Mouse (Mus musculus) MEL (cell line): ENCODE measurements at regions not wholly inside any gene's neighbourhood (a gene's known extent, or its start where the extent isn't known, plus 50 kb on each side); places are given as distances from the start of the nearest gene placed in this dataset.

Experiments used
- DNase-seq: peaks from one replicate; pipeline ENCODE4 v3.0.0; 2011; ENCODE audit warnings: low read depth, low spot score
- H3K27ac ChIP-seq: 2 replicates; pipeline ENCODE4 v1.5.1; 2012; ENCODE audit warnings: low read depth, mild to moderate bottlenecking, control low read depth, low read length, moderate library complexity; ENCODE audit not compliant: control insufficient read depth
- H3K27me3 ChIP-seq, 2 experiments: fragments of 150-350 bp in 1 of 2; sonication (generic) in 1 of 2; 2 replicates each; pipeline ENCODE4 v1.6.1; 2012; ENCODE audit warnings: low read length in 2 of 2, mild to moderate bottlenecking in 2 of 2, improper control_type of control experiment in 1 of 2, moderate library complexity in 1 of 2; ENCODE audit not compliant: insufficient read depth in 2 of 2, control insufficient read depth in 1 of 2
- H3K36me3 ChIP-seq, 2 experiments: 2 replicates each; pipeline ENCODE4 v1.6.1; 2012 to 2014; ENCODE audit warnings: low read length in 2 of 2, improper control_type of control experiment in 1 of 2, inconsistent platforms in 1 of 2, mild to moderate bottlenecking in 1 of 2; ENCODE audit not compliant: insufficient read depth in 2 of 2, control insufficient read depth in 1 of 2
- H3K4me1 ChIP-seq, 2 experiments: fragments of 150-350 bp in 1 of 2; sonication (generic) in 1 of 2; 2 replicates each; pipeline ENCODE4 v1.6.1; 2012; ENCODE audit warnings: low read length in 2 of 2, improper control_type of control experiment in 1 of 2, mild to moderate bottlenecking in 1 of 2; ENCODE audit not compliant: insufficient read depth in 2 of 2, control insufficient read depth in 1 of 2
- H3K4me3 ChIP-seq, 2 experiments: fragments of 150-350 bp in 1 of 2; sonication (generic) in 1 of 2; 2 replicates each; pipeline ENCODE4 v1.5.1; 2012; ENCODE audit warnings: low read depth in 2 of 2, low read length in 2 of 2, mild to moderate bottlenecking in 2 of 2, moderate library complexity in 2 of 2, control low read depth in 1 of 2, improper control_type of control experiment in 1 of 2; ENCODE audit not compliant: control insufficient read depth in 1 of 2, insufficient read depth in 1 of 2
- H3K79me2 ChIP-seq: 2 replicates; pipeline ENCODE4 v1.6.1; 2012; ENCODE audit warnings: mild to moderate bottlenecking, low read length, moderate library complexity; ENCODE audit not compliant: control insufficient read depth, poor library complexity, insufficient read depth
- H3K9ac ChIP-seq: 2 replicates; pipeline ENCODE4 v1.6.1; 2012; ENCODE audit warnings: low read depth, mild to moderate bottlenecking, control low read depth, low read length, moderate library complexity; ENCODE audit not compliant: control insufficient read depth, poor library complexity, severe bottlenecking
- H3K9me3 ChIP-seq: fragments of 150-350 bp; sonication (generic); replicated peaks from 2 replicates; pipeline ENCODE4 v1.6.1; 2012; ENCODE audit warnings: mild to moderate bottlenecking, low read length, improper control_type of control experiment, moderate library complexity; ENCODE audit not compliant: insufficient read depth
- CHD2 ChIP-seq: IDR thresholded peaks from 2 replicates; pipeline ENCODE4 v1.6.1; 2011; ENCODE audit warnings: low read length, improper control_type of control experiment
- CTCF ChIP-seq, 3 experiments: IDR thresholded peaks in 2 of 3; conservative IDR thresholded peaks in 1 of 3; 2 replicates each; pipeline ENCODE4 v1.5.1; 2011 to 2012; ENCODE audit warnings: low read length in 3 of 3, low read depth in 2 of 3, mild to moderate bottlenecking in 2 of 3, improper control_type of control experiment in 1 of 3, inconsistent platforms in 1 of 3, mixed read lengths in 1 of 3, moderate library complexity in 1 of 3; ENCODE audit not compliant: control insufficient read depth in 1 of 3, insufficient read depth in 1 of 3, poor library complexity in 1 of 3, severe bottlenecking in 1 of 3
- E2F4 ChIP-seq: IDR thresholded peaks from 2 replicates; pipeline ENCODE4 v1.6.1; 2011; ENCODE audit warnings: low read depth, low read length, improper control_type of control experiment, borderline replicate concordance
- ELF1 ChIP-seq: IDR thresholded peaks from 2 replicates; pipeline ENCODE4 v1.6.1; 2014; ENCODE audit warnings: low read depth, mild to moderate bottlenecking, inconsistent platforms, low read length, improper control_type of control experiment, moderate library complexity
- JUND ChIP-seq: IDR thresholded peaks from 2 replicates; pipeline ENCODE4 v1.6.1; 2011; ENCODE audit warnings: low read depth, mild to moderate bottlenecking, improper control_type of control experiment, low read length
- MYB ChIP-seq: IDR thresholded peaks from 2 replicates; pipeline ENCODE4 v1.6.1; 2011; ENCODE audit warnings: mild to moderate bottlenecking, low read depth, low read length, improper control_type of control experiment
- MYC ChIP-seq: IDR thresholded peaks from 2 replicates; pipeline ENCODE4 v1.6.1; 2011; ENCODE audit warnings: low read depth, mild to moderate bottlenecking, low read length, improper control_type of control experiment, moderate library complexity
- POLR2A ChIP-seq, 2 experiments: IDR thresholded peaks; 2 replicates each; pipeline ENCODE4 v1.6.1; 2011 to 2012; ENCODE audit warnings: low read length in 2 of 2, mild to moderate bottlenecking in 2 of 2, control low read depth in 1 of 2, improper control_type of control experiment in 1 of 2, low read depth in 1 of 2, moderate library complexity in 1 of 2; ENCODE audit not compliant: control insufficient read depth in 1 of 2, insufficient read depth in 1 of 2, poor library complexity in 1 of 2
- POLR2AphosphoS2 ChIP-seq: IDR thresholded peaks from 2 replicates; pipeline ENCODE4 v1.6.1; 2011; ENCODE audit warnings: low read length, improper control_type of control experiment
- POLR2AphosphoS5 ChIP-seq: IDR thresholded peaks from 2 replicates; pipeline ENCODE4 v1.6.1; 2012; ENCODE audit warnings: low read depth, borderline replicate concordance, mild to moderate bottlenecking, inconsistent platforms, low read length, moderate library complexity, mixed read lengths
- SMC3 ChIP-seq: IDR thresholded peaks from 2 replicates; pipeline ENCODE4 v1.6.1; 2011; ENCODE audit warnings: low read depth, low read length, improper control_type of control experiment
- TCF12 ChIP-seq: IDR thresholded peaks from 2 replicates; pipeline ENCODE4 v1.6.1; 2014; ENCODE audit warnings: low read depth, mild to moderate bottlenecking, inconsistent platforms, low read length, improper control_type of control experiment, moderate library complexity
- UBTF ChIP-seq: IDR thresholded peaks from 2 replicates; pipeline ENCODE4 v1.6.1; 2012; ENCODE audit warnings: low read depth, mild to moderate bottlenecking, inconsistent platforms, low read length, improper control_type of control experiment, moderate library complexity, borderline replicate concordance; ENCODE audit not compliant: insufficient read depth
- USF2 ChIP-seq, 2 experiments: IDR thresholded peaks; 2 replicates each; pipeline ENCODE4 v1.6.1; 2011 to 2012; ENCODE audit warnings: improper control_type of control experiment in 2 of 2, low read length in 2 of 2, borderline replicate concordance in 1 of 2, inconsistent platforms in 1 of 2, low read depth in 1 of 2, mild to moderate bottlenecking in 1 of 2; ENCODE audit not compliant: insufficient read depth in 1 of 2
- ZKSCAN1 ChIP-seq: IDR thresholded peaks from 2 replicates; pipeline ENCODE4 v1.6.1; 2012; ENCODE audit warnings: low read depth, mild to moderate bottlenecking, inconsistent platforms, low read length, improper control_type of control experiment, moderate library complexity
- ZMIZ1 ChIP-seq: IDR thresholded peaks from 2 replicates; pipeline ENCODE4 v1.6.1; 2012; ENCODE audit warnings: low read depth, mild to moderate bottlenecking, inconsistent platforms, low read length, improper control_type of control experiment, moderate library complexity
- ZNF384 ChIP-seq: IDR thresholded peaks from 2 replicates; pipeline ENCODE4 v1.6.1; 2012; ENCODE audit warnings: low read depth, mild to moderate bottlenecking, inconsistent platforms, low read length, improper control_type of control experiment

- no peaks in the 10 kb centered on the region for H3K9me3 ChIP-seq
- no peaks in the 10 kb centered on the region for H3K4me1 ChIP-seq
- H3K4me3 ChIP-seq: no peak overlapping the region
- TF ChIP-seq USF2 (IDR thresholded peaks at IDR 0.05; ENCODE audit: borderline replicate concordance in 1 of 2, insufficient read depth in 1 of 2, low read depth in 1 of 2, low read length in 2 of 2) (no peak), UBTF (no peak), E2F4 (no peak), POLR2A (IDR thresholded peaks at IDR 0.05; ENCODE audit: control insufficient read depth in 1 of 2, insufficient read depth in 1 of 2, low read depth in 1 of 2, low read length in 2 of 2, poor library complexity in 1 of 2) (no peak)
- H3K27me3 ChIP-seq: no peaks in the 10 kb centered on the region
- H3K36me3 ChIP-seq: no peaks in the 10 kb centered on the region
- DNase-seq: no peak
- no peaks in the 10 kb centered on the region for H3K79me2 ChIP-seq
- H3K9ac ChIP-seq: no peak overlapping the region
- no peak overlapping the region for H3K27ac ChIP-seq
Measured at GRCm38 (mm10) chr4:12769092-12769491, 597.3 kb upstream of the Fam92a start.

GRCm38 (mm10) chr4:12766763-12767162, 594.9 kb upstream of the Fam92a start:
- H3K9me3 ChIP-seq: no peaks in the 10 kb centered on the region
- H3K36me3 ChIP-seq: no peaks in the 10 kb centered on the region
- no peak for DNase-seq
- no peaks in the 10 kb centered on the region for H3K79me2 ChIP-seq
- H3K27ac ChIP-seq: no peak overlapping the region
- no peak overlapping the region for H3K4me3 ChIP-seq
- TF ChIP-seq E2F4 (no peak), ELF1 (no peak)
- no peaks in the 10 kb centered on the region for H3K27me3 ChIP-seq
- H3K9ac ChIP-seq: no peak overlapping the region
- H3K4me1 ChIP-seq: no peaks in the 10 kb centered on the region

GRCm38 (mm10) chr4:12750817-12751216, 579.0 kb upstream of the Fam92a start:
- Histone ChIP-seq H3K27ac (no peak overlapping the region), H3K27me3 (no peaks in the 10 kb centered on the region), H3K79me2 (no peaks in the 10 kb centered on the region), H3K4me1 (no peaks in the 10 kb centered on the region), H3K9ac (no peak overlapping the region), H3K4me3 (no peak overlapping the region), H3K9me3 (no peaks in the 10 kb centered on the region), H3K36me3 (no peaks in the 10 kb centered on the region)
- no peak for DNase-seq
- TF ChIP-seq CTCF (IDR thresholded peaks at IDR 0.05 in 2 of 3, conservative IDR thresholded peaks at IDR 0.05 in 1 of 3; ENCODE audit: control insufficient read depth in 1 of 3, insufficient read depth in 1 of 3, low read depth in 2 of 3, low read length in 3 of 3, poor library complexity in 1 of 3, severe bottlenecking in 1 of 3): no peak

- Histone ChIP-seq H3K79me2 (no peaks in the 10 kb centered on the region), H3K9ac (no peak overlapping the region), H3K4me1 (no peaks in the 10 kb centered on the region), H3K4me3 (no peak overlapping the region), H3K27me3 (no peaks in the 10 kb centered on the region), H3K9me3 (no peaks in the 10 kb centered on the region), H3K36me3 (no peaks in the 10 kb centered on the region), H3K27ac (no peak overlapping the region)
- TF ChIP-seq E2F4: no peak
- TF ChIP-seq POLR2AphosphoS2: no peak
- TF ChIP-seq MYB: no peak
- TF ChIP-seq ZKSCAN1: no peak
- no peak for TF ChIP-seq SMC3
- TF ChIP-seq TCF12: no peak
- TF ChIP-seq CTCF (IDR thresholded peaks at IDR 0.05 in 2 of 3, conservative IDR thresholded peaks at IDR 0.05 in 1 of 3; ENCODE audit: control insufficient read depth in 1 of 3, insufficient read depth in 1 of 3, low read depth in 2 of 3, low read length in 3 of 3, poor library complexity in 1 of 3, severe bottlenecking in 1 of 3): no peak
- no peak for TF ChIP-seq JUND
- TF ChIP-seq ZNF384: no peak
- no peak for TF ChIP-seq POLR2AphosphoS5
- TF ChIP-seq CHD2: no peak
- TF ChIP-seq USF2 (IDR thresholded peaks at IDR 0.05; ENCODE audit: borderline replicate concordance in 1 of 2, insufficient read depth in 1 of 2, low read depth in 1 of 2, low read length in 2 of 2): no peak
- no peak for TF ChIP-seq MYC
- TF ChIP-seq ELF1: no peak
- TF ChIP-seq ZMIZ1: no peak
- DNase-seq: no peak
Measured at GRCm38 (mm10) chr4:12749874-12750273, 578.1 kb upstream of the Fam92a start.
